Mouse (Mus musculus) ES-E14 (cell line): ENCODE measurements around the gene Hectd3.

Experiments
- CHD2 ChIP-seq: IDR thresholded peaks from 2 replicates; pipeline ENCODE4 v1.6.1; 2014; ENCODE audit warnings: mild to moderate bottlenecking, low read depth, low read length, inconsistent platforms
- HCFC1 ChIP-seq: IDR thresholded peaks from 2 replicates; pipeline ENCODE4 v1.6.1; 2012; ENCODE audit warnings: low read length, inconsistent platforms, borderline replicate concordance; ENCODE audit not compliant: insufficient read depth
- MAFK ChIP-seq: IDR thresholded peaks from 2 replicates; pipeline ENCODE4 v1.6.1; 2014; ENCODE audit warnings: mild to moderate bottlenecking, low read depth, low read length, inconsistent platforms; ENCODE audit not compliant: insufficient read depth
- ZC3H11A ChIP-seq: IDR thresholded peaks from 2 replicates; pipeline ENCODE4 v1.6.1; 2012; ENCODE audit warnings: low read depth, mild to moderate bottlenecking, inconsistent platforms, low read length, borderline replicate concordance
- ZNF384 ChIP-seq: IDR thresholded peaks from 2 replicates; pipeline ENCODE4 v1.6.1; 2012; ENCODE audit warnings: low read depth, low read length, inconsistent platforms

DNA sequence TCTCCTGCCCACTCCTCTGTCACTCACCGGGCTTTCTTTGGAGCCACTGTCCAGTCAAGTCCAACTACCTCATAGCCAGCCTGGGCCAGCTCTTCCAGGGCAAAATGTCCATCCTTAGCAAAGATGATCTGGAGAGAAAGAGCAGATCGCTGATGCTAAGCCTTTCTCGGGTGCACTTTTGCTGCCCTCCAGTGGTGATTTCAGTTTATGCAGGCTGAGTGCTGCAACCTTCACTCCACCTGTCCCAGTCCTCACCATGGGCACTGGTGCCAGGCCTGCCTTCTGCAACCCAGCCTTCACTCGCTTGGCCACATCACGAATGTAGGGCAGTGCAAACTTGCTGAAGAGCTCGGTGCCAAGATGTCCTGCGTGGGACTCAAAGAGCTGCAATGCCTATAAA, 3.8 kb upstream of the Hectd3 start:
- TF ChIP-seq CHD2 (no peak), MAFK (0 out of 2 replicates have a peak, but pooled peaks have one; percentile 44), ZC3H11A (peak; percentile 72), HCFC1 (no peak), ZNF384 (no peak)
